Mouse (Mus musculus) lung, postnatal 36 days (tissue): Measurements from ENCODE around the gene Frmpd3.
A peak's percentile ranks its signal among the peaks of the same experiment; 100 is the strongest.

ENCODE experiments used
- DNase-seq: peaks from one replicate; pipeline ENCODE4 v3.0.0; 2022; ENCODE audit warnings: mixed read lengths

Frmpd3 gene

GRCm38 (mm10) chrX:140456751-140457491 lies 114.9 kb downstream of the Frmpd3 start:
- peak; percentile 6 for DNase-seq

- no peak for DNase-seq
These were observed 115.4 kb downstream of the Frmpd3 start for GRCm38 (mm10) chrX:140457502-140457901.

DNA sequence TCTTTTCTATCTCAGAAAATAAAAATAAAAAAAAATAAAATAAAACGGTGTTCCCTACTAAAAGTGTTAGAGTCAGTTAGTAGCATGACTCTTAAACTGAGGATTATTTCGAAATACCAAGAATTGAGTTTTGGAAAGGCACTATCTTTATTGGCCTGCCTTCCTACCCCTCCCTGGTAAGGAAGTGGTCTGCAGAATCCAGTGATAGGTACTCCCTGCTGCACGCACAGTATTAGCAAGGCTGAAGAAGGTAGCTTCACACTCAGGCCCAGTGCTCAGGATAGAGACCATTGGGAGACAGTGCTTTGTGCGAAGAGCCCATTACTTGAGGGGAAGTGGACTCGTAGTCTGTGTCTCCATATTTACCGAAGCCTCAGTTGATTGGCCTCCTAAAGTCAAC lies 136.2 kb downstream of the Frmpd3 start:
- DNase-seq: no peak

DNA sequence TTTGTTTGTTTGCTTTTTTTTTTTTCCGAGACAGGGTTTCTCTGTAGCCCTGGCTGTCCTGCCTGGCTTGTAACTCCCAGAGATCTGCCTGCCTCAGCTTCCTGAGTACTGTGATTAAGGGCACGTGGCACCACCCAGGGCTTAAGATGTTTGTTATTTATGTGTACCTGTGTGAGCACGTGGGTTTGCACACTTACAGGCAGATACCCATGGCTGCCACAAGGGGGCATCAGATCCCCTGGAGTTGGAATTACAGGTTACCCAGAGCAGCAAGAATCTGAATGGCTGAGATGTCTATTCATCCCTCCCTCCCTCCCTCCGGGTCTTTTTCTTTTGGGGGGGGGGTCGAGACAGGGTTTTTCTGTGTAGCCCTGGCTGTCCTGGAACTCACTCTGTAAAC lies 137.1 kb downstream of the Frmpd3 start:
- peak; percentile 68 for DNase-seq
